Mouse (Mus musculus) spleen, adult 12 weeks (tissue): Measurements from ENCODE around the gene Gda.
A peak's percentile ranks its signal among the peaks of the same experiment; 100 is the strongest.

Experiments used
- DNase-seq: peaks from one replicate; pipeline ENCODE4 v3.0.0; 2022; ENCODE audit warnings: low spot score

Gene Gda

GRCm38 (mm10) chr19:21473345-21473744 lies at the start of gene Gda:
Gene Gda, minus strand, starts transcription at chr19:21473445.
- DNase-seq: no peak

DNA sequence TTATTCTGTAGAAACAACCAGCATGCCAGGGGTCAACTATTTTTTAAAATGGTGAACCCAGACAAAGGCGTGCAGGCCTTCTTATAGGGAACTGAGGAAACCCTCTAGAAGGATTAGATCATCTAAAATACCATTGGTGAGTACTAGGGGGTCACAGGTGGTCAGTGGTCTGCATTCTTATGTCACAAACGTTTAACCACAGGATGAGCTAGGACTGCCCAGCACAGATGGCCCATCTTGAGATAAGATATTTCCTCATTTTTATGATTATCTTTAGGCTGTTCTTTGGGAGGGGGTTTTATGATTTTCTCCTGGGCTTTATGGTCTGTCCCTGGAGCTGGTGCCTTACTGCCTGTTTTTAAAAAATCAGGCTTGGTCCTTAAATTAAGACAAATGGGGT lies 47.0 kb upstream of the Gda start:
- DNase-seq: no peak

GRCm38 (mm10) chr19:21510116-21510515 lies 36.9 kb upstream of the Gda start:
- DNase-seq: peak; percentile 29

GRCm38 (mm10) chr19:21507561-21508232 lies 34.5 kb upstream of the Gda start:
- no peak for DNase-seq

DNA sequence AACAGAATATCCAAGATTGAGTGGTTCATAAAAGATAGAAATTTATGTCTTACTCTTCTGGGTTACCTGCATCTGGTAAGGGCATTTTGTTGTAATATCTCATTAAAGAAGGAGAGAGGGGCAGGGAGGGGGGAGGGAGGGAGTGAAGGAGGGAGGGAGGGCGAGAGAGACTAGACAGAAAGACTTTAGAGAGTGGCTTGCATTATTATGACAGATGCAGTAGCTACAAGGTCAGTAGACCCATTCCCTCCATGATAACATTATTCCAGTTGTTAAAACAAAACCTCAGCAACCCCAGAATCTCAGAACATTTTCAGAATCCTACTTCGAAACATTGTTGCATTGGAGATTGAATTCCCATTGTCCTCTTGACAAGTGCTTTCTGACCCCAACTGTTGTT lies 33.9 kb upstream of the Gda start:
- no peak for DNase-seq

- DNase-seq: no peak
Observed at GRCm38 (mm10) chr19:21504716-21505115, 31.5 kb upstream of the Gda start.

GRCm38 (mm10) chr19:21499394-21499983 lies 26.2 kb upstream of the Gda start:
- DNase-seq: no peak

DNA sequence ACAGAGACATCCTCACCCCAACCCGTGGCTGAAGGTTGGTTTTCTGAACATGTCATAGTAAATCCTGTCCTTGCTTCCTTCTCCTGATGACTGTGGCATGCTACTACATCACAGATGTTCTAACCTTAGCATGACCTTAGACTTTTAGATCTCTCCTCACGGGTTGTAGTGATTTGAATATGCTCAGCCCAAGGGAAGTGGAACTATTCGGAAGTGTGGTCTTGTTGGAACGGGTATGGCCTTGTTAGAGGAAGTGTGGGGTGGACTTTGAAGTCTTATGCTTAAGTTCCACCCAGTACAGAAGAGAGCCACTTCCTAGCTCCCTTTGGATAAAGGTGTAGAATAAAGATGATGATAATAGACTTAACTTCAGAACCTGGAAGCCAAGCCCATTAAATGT lies 22.6 kb upstream of the Gda start:
- DNase-seq: no peak

GRCm38 (mm10) chr19:21493807-21494521 lies 20.7 kb upstream of the Gda start:
- no peak for DNase-seq

DNA sequence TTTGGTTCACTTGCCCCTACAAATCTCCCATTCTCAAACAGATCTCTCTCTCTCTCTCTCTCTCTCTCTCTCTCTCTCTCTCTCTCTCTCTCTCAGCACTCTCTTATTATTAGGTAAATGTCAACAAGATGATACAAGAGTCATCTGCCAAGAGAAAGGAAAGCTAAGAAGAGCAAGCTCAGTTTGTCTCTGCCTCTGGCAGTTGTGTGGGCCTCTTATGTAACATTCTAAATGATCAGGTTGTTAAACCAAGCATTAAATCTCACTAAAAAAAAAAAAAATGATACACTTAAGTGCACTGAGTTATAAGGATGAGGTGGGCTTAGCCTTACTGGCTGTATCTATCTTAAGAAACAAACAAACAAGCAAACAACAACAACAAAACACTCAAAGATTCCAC lies 18.1 kb upstream of the Gda start:
- DNase-seq: no peak

GRCm38 (mm10) chr19:21487124-21487944 lies 14.1 kb upstream of the Gda start:
- DNase-seq: no peak

GRCm38 (mm10) chr19:21482096-21482495 lies 8.9 kb upstream of the Gda start:
- no peak for DNase-seq

GRCm38 (mm10) chr19:21481031-21481430 lies 7.8 kb upstream of the Gda start:
- no peak for DNase-seq

GRCm38 (mm10) chr19:21480053-21480419 lies 6.8 kb upstream of the Gda start:
- no peak for DNase-seq

DNA sequence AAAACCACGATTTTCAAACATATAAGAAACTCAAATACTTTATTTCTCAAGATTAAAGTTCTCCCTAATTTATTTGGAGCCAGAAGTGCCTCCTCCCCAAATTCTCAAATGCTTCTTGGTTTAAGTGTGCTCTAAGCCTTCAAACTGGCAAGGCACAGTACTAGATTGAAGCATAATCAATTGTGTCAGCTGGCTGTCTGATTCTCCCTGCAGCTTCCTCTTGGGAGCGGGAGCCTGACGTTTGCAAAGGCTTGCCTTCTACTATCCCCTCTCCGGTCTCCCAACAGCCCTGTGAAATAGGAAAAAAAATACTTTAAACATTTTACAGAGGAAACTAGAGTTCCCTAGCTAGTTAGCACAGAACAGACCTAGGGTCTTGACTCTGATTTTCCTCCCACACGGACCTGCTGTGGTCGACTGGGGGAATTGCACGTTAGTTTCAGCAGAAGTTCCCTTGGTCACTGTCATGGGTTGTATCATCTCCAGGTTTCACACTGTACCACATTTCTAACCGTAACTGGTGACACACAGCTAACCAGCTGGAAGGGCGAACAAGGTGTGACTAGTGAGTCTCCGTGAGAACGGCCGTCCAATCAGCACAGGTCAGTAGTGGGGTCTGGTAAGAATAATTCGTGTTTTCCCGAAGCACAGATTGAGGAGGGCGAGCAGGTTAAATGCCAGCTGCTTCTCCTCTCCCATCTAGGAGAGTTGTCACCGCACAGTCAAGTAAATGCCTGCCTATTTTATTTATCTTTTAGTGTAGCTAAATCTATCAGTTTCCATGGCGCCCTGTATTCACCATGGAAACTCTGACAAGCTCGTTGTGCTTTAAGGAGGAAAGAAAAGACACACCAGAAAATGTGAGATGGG lies 6.2 kb upstream of the Gda start:
- no peak for DNase-seq

- no peak for DNase-seq
Observed at GRCm38 (mm10) chr19:21478538-21478937, 5.3 kb upstream of the Gda start.

DNA sequence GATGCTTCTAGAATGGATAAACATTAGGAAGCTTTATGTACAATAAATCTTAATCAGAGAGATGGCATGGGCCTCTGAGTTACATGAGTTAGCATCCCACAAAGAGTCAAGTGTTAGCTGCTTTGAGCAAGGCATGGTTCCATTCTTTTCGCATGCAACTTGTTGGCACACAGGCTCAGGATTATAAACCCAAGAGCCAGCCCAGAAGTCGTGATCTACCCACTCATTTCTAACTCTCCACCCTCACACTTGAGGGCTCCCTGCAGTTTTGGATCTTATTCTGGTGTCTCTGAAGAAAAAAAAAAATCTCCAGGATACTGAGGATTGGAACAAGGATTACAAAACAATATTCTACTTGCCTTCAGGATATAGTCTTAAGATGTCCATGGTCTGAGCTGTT lies 4.5 kb upstream of the Gda start:
- no peak for DNase-seq

GRCm38 (mm10) chr19:21476782-21477181 lies 3.5 kb upstream of the Gda start:
- DNase-seq: no peak

DNA sequence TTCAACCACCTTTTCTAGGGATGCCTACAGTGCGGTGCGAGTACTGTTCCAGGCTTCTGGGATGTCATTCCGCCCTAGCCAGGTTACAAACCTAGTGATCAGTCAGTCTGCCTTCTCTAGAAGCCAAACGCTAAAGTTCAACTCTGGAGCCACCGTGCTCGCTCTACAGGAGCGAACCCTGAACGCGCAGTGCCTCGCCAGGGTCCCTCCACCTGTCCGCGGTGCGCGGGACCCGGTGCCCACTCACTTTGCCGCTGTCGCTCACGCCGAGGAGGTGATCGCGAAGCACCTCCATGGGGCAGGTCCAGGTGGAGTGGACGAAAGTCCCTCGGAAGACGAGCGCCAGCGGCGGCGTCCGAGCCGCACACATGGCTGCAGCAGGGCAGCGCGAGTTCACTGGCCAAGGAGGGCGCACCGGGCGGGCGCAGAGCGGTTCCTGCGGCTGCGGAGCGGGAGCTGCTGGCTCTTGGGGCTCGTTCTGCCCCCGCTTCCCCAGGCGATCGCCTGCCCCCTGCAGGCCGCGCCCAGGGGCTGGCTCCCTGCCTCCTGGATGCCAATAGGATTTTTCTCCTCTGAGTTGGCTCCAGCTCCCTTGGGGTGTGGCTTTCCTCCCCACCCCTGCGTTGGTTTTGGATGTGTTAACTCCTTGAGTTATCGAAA lies 994 bp downstream of the Gda start:
- peak; percentile 84 for DNase-seq

DNA sequence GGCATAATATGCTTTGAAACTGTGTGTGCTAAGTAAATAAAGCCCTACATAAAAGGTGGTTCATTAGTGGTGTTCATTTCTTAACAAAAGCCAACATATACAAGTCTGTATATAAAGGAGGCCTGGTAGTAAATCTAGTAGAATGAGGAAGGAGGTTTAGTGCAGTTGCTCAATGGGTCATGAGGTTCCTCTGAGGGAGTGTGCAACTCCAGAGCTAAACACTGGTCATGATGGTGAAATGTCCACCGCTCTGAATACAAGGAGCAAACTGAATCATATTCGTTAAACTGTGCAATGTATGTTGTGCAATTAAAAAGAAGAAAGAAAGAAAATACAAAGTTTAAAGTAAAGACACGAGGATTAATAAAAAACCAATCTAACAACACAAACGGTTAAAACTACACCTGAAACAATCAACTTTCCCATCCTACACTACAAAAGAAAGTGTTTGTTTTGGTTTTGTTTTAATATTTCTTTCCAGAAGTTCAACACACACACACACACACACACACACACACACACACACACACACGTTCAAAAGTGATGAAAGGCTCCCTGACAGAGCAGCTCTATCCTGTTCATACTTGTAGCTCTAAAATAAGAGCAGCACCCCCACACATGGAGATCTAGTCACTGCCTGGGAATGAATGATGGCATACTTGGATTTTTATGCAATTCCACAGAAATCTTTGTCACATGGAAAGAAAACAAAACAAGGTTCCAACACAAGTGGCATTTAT lies 11.9 kb downstream of the Gda start:
- no peak for DNase-seq
